Mouse (Mus musculus) thymus, postnatal 10 days (tissue): ENCODE data around the gene Fdxacb1.

Experiments
- DNase-seq, 2 experiments: peaks; one replicate each; pipeline ENCODE4 v3.0.0; 2021; ENCODE audit warnings: low spot score in 2 of 2

Fdxacb1 gene

DNA sequence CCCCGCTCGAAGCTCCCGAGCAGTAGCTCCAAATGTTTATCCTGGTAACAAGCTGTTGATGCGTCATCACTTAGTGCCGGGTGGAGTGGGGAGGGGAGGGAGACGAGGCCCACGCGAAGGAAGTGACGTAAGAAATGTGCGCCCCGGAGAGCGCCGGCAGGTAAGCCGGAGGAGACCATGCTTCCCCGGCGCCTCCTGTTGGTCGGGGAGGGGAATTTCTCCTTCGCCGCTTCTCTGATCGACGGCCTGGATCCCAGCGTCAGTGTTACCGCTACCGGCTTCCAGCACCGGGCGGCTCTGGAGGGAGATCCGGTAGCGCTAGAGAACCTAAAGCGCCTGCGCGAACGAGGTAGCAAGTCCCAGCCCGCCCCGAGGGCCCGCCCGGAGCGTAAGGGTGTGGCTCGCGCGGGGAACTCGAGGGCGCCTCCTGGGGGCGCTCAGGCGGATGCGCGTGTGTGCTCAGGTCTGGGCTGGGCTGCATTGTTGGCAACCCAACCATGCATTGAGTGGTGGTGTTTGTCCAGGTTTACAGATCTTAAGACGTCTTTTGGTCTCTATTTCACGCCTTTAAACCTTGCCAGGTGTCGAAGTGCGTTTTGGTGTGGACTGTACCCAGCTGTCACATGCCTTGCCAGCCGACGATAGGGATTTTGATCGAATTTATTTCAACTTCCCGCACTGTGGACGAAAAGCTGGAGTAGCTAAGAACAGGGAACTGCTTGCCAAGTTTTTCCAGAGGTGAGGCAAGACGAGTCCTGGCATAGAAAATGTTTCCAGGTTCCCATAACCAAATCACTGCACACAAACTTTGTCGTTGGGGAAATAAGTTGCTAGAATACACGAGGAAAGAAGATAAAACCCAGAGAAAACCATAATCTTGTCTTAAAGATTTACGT, at the start of gene Fdxacb1:
Gene Fdxacb1 (plus strand): TSS at position 130 of the 896 bp plus-strand sequence.
- DNase-seq, result peak; percentile 97 to 99

DNA sequence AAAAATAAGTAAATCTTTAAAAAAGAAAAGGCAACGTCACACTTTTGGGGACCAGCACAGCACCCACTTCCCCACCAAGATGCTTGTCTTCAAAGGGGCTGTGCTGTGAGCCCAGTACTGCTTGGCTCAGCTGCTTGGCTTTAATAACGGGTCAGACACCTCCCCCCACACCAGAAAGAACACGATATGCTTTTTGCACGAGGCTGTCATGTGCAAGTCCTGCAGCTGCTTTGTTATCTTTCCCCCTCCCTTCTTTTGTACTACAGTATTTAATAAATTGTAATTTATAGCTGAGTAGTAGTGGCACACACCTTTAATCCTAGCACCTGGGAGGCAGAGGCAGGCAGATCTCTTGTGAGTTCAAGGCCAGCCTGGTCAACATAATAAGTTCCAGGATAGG, 49.2 kb upstream of the Fdxacb1 start:
- DNase-seq, result no peak

- DNase-seq, result no peak
Measured at GRCm38 (mm10) chr9:50721061-50721460, 47.0 kb upstream of the Fdxacb1 start.

GRCm38 (mm10) chr9:50722451-50722911, 45.6 kb upstream of the Fdxacb1 start:
- DNase-seq, result no peak

DNA sequence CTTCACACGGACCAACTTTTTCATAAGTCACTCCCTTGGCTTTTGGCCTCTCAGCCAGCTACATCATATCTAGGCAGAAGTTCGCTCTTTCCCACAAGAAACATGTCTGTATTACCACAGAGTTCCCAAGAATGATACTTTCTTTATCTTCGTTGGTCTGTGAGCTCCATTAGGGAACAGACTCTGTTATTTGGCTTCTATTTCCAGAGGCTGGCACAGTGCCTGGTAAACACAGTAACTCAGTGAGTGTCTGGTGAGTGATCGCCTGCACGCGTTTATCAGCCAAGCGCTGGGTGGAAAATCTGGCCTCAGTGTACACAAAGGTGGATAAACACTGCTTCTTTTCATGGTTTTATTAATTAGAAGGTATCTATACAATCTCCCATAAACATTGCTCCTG, 44.6 kb upstream of the Fdxacb1 start:
- DNase-seq, result no peak

GRCm38 (mm10) chr9:50724147-50724546, 43.9 kb upstream of the Fdxacb1 start:
- no peak for DNase-seq

DNA sequence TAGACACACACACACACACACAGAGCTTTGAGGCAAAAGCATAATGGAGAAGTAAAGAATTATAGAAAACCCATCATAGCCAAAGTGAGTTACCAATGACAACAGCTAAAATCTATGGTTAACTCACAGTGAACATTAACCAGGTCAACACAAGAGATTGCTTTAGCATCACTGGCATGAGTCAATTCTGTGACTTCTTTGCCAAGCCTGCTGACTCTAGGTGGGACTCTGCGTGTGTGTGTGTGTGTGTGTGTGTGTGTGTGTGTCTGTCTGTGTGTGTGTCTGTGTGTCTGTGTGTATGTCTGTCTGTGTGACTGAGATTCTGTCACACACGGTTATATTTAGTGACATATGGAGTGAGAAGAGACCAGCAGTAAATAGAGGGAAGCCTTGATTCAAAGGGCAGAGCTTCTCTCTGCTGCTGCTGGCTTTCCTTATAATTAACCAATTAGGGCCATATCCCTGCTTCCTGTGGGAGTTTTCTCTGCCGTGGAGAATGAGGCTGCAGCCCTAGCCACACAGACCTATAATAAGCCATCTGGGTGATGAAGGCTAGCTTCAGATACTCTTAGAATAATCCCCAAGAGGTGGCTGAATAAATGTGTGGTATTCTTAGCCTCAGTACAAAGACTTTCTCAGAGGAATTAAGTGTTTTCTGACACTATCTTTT, 43.2 kb upstream of the Fdxacb1 start:
- DNase-seq, result no peak

DNA sequence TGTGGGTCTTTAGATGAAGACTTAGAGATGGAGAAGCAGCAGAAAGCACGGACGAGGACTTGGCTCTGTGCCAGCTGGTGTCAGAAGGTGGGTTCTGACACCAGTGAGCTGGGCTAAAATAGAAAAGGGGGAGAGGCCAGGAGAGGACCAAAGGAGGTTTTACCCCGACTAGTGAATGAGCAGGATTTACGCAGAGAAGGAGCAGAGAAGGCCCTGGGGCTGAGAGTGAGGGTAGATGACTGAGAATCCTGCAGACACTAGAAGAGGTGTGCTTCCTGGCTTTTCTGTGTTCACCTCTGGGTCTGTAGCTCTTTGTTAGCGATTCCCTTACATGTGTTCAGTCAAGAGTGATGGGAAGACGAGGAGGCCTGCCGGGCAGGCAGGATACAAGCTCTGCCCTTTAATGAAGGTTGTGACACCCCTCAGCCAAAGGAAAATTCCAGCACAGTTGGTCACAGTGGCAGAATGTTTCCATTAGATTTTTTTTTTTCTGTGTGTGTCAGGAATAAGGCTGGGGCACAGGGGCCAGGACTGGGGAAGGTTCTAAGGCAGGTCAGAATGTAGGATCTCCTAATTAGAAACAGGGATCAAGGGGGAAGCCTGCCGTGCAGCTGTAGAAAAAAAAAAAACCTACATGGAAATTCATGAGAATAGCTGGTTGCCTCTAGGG, 42.0 kb upstream of the Fdxacb1 start:
- no peak for DNase-seq

GRCm38 (mm10) chr9:50727171-50727924, 40.7 kb upstream of the Fdxacb1 start:
- DNase-seq, result no peak

DNA sequence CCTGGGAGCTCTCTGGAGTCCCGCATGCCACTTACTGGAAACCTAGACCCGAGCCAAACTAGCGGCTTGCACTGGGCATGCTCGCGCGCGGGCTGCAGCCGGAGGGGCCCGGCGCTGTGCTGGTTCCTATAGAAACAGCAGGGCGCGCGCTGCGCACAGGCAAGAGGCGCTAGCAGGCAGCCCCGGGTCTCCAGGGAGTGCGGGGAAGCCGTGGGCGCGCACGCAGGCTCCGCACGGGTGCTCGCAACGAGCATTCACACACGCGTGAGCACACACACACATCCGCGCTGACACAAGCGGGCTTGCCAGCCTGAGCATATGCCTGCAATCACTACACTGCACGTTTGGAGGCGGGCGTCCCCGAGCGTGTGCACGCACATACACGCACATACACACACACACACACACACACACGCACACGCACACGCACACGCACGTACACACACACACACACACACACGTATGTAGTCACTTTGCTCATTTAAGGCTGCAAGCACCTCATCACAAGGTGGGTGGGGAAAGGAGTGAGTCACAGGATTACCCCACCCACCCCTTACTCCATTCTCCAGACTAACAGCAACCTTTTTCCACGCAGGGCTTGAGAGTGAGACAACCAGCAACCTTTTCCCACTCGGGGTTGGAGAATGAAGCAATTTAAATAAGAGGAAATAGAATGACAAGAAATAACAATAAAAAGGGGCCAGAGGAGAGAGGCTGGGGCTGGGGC, 39.9 kb upstream of the Fdxacb1 start:
- peak; percentile 13 to 28 for DNase-seq

DNA sequence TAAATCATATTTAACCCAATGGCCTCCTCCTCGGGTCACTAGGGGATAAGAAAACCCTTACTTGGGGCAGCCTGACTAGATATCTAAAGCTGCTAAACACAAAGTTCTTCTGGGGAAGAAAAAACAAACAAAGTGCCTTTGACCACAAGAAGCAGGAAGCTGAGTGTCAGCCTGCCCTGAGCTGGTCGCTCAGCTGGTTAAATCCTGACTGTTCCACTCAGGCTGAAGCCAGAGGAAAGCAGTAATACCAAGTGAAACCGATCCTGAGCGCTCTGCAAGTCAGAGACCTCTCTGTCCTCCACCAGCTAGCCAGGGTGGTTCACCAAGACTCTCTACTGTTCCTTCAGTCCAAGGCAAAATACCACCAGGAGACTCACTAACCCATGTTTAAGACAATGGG, 38.4 kb upstream of the Fdxacb1 start:
- no peak for DNase-seq

DNA sequence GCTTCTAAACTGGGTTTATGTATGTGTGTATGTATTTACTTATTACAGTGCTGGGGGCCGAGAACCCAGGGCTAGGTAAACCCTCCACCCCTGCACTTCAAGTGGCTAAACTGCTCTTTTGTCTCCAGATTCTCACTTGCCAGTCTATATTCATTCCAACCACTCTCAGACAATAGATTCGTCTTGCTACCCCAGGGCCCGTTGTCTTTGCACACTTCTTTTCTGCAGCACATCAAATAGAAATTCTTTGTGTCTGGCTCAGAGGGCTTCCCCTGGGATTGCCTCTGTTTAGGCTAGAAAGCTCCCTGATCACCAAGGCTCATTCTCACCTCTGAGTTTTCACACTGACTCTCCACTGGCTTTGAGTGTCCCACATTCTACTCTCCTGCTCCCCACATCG, 35.5 kb upstream of the Fdxacb1 start:
- no peak for DNase-seq

DNA sequence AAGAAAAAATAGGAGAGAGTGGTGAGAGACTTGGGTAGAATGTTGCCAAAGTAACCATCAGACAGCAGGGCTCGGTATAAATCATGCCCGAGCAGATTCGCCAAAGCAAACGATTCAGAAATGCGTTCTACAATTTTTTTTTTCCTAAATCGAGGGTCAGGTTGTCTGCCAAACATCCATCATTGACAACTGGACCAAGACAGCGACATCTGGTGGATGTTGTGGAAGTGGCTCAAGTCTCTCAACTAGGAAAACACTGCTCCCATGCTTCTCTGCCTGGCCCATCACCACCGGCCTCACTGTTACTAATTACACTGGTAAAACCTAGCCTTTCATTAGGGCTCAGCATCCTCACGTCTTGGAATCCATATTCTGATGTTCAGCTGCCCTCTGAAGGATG, 33.0 kb upstream of the Fdxacb1 start:
- DNase-seq, result no peak

GRCm38 (mm10) chr9:50738914-50739870, 28.8 kb upstream of the Fdxacb1 start, which contains the start of gene Dixdc1:
Gene Dixdc1 (minus strand): TSS chr9:50739517.
- peak; percentile 70 to 73 for DNase-seq

DNA sequence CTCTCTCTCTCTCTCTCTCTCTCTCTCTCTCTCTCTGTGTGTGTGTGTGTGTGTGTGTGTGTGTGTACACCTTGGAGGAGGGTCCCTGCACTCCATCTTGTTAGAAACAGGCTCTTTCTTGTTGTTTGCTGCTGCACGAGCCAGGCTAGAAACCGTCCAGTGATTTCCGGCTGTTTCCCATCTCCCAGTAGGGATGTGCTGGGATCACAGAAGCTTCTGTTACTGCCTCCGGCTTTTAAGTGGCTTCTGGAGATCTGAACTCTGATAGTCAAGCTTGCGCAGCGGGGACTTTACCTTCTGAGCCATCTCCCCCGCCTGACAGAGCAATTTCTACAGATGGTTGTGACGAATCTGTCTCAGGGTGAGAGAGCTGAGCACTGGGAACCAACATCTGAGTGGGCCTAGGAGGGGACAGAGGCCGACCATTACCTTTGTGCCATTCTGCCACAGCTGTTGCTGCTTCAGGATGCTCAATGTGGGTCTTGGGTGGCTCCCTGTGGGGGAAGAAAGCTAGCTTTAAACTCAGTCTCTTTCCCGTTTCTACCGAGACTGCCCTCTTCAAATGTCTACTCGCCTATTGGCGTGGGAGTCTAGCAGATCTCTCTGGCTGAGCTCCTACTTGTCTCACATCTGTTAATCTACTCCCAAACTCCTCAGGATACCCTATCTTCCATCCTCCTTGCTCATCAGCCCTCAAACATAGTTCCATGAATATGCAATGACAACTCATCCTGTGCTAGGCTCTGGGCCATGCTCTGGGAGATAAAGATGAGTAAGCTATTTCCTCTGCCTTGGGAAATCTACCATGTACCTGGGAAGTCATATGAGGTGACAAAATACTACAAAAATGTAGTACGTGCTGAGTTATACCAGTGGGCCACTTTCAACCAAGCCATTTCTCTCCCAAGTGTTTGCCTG, 26.9 kb upstream of the Fdxacb1 start:
- DNase-seq, result no peak

GRCm38 (mm10) chr9:50742261-50742660, 25.8 kb upstream of the Fdxacb1 start:
- no peak for DNase-seq

GRCm38 (mm10) chr9:50742744-50743143, 25.3 kb upstream of the Fdxacb1 start:
- no peak for DNase-seq

DNA sequence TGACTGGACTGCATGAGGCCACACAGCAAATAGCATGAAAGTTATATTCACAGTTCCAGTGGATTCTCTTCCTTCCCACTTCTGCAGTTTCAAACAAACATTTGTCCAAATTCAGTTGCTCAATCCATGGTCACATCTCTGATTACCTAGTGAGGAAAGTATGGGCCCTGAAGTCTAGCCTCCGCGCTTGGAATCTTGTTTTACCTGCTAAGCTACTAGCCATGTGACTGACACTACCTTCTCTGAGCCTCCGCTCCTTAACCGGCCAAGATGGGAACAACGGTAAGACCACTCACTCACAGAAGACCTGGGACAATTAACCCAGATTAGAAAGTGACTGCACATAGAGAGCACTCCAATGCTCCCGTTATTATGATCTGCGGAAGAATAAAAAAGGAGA, 22.2 kb upstream of the Fdxacb1 start:
- DNase-seq, result no peak

DNA sequence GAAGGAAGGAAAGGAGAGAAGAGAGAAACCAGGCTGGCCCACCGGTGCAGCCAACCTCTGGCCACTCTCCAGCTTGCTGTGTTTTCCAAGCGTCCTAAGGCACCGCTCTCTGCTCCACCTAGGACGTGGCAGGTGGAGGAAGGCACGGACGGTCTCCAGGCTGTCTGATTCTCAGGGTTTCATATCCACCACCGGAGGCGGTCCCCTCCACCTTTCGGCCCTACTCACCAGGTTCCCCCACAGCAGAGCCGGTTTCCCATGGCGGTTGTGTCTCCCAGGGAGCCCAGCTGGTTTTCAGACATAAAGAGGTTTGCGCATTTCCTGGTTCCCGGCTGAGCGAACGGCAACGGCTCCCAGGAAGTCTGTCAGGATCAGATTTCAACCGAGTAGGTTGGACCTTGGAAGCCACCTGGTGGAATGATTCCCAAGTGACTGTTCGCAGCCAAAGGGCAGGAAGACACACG, 21.8 kb upstream of the Fdxacb1 start, which contains the start of gene 2310030G06Rik:
Gene 2310030G06Rik (minus strand): TSS at position 323 of the 464 bp plus-strand sequence.
- no peak for DNase-seq
